Mouse (Mus musculus) embryonic facial prominence, embryonic 11.5 days (tissue): ENCODE data around the gene Ociad1. TPM values are rescaled to one million over a fixed set of nuclear protein-coding genes. Genes with fewer than 3 reads are reported as not detected.
A peak's percentile ranks its signal among the peaks of the same experiment; 100 is the strongest.

Experiments used
- ATAC-seq: fragments of 200-750 bp; cut with Nextera tagmentation; replicated peaks from 2 replicates; pipeline ENCODE4 v1.8.0; 2017; ENCODE audit warnings: low read depth; ENCODE audit not compliant: insufficient number of reproducible peaks, low FRiP score, low TSS enrichment
- DNase-seq: peaks from one replicate; pipeline ENCODE4 v3.0.0-alpha.2; 2015; ENCODE audit warnings: low spot score
- H3K27ac ChIP-seq: fragments of 300-500 bp; sonication (generic); replicated peaks from 2 replicates; pipeline ENCODE4 v1.5.1; 2014; ENCODE audit warnings: mild to moderate bottlenecking, low read depth, low read length, control low read depth
- H3K27me3 ChIP-seq: fragments of 300-500 bp; sonication (generic); 2 replicates; pipeline ENCODE4 v1.6.1; 2014; ENCODE audit warnings: mild to moderate bottlenecking, low read length, moderate library complexity, mixed read lengths; ENCODE audit not compliant: control insufficient read depth, insufficient read depth
- H3K36me3 ChIP-seq: fragments of 300-500 bp; sonication (generic); replicated peaks from 2 replicates; pipeline ENCODE4 v1.6.1; 2014; ENCODE audit warnings: low read depth, mild to moderate bottlenecking, low read length, moderate library complexity, mixed read lengths; ENCODE audit not compliant: control insufficient read depth, insufficient read depth
- H3K4me1 ChIP-seq: fragments of 300-500 bp; sonication (generic); 2 replicates; pipeline ENCODE4 v1.6.1; 2014; ENCODE audit warnings: low read length, mixed read lengths; ENCODE audit not compliant: control insufficient read depth, insufficient read depth
- H3K4me2 ChIP-seq: fragments of 300-500 bp; sonication (generic); 2 replicates; pipeline ENCODE4 v1.6.1; 2014; ENCODE audit warnings: low read depth, mild to moderate bottlenecking, control low read depth, low read length, moderate library complexity
- H3K4me3 ChIP-seq: fragments of 300-500 bp; sonication (generic); 2 replicates; pipeline ENCODE4 v1.5.1; 2014; ENCODE audit warnings: low read depth, low read length, control low read depth
- H3K9ac ChIP-seq: fragments of 300-500 bp; sonication (generic); replicated peaks from 2 replicates; pipeline ENCODE4 v1.6.1; 2014; ENCODE audit warnings: mild to moderate bottlenecking, control low read depth, low read length
- H3K9me3 ChIP-seq: fragments of 300-500 bp; sonication (generic); replicated peaks from 2 replicates; pipeline ENCODE4 v1.6.1; 2016; ENCODE audit warnings: mild to moderate bottlenecking, low read length, inconsistent platforms, mixed read lengths; ENCODE audit not compliant: control insufficient read depth
- WGBS: fragments of 180-500 bp; shearing (Covaris S2); extraction: QIAGEN DNeasy Blood & Tissue Kit; methylation state at CpG from one replicate; pipeline ENCODE4 v1.1.7; 2014; 5-methylcytosine and 5-hydroxymethylcytosine counted together
- polyA plus RNA-seq: library from polyadenylated mRNA; unstranded; fragments of >200 nt; fragmentation: Nextera tagmentation; extraction: Ambion mirVana; gene quantifications from 2 replicates; pipeline ENCODE4 v1.2.1, GENCODE M21; 2014

The Ociad1 gene
- polyA plus RNA-seq, 1 experiment from 2014 or later = 158 TPM

DNA sequence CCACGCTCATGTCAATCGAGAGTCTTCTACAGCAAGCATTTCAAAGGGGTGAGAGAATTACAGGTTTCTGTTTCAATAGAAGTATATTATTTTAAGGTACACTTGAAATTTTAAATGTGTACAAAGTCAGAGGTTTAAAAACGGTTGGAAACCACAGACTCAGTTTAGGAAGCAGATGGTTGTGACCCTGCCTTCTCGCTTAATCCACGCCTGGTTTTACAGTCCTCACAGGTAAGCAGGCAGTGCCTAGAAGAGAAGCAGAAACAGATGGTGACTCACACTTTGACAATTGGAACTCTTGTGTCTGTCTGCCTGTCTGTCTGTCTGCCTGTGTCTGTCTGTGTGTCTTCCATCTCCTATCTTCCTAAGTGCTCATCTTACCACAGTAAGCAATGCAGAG lies 31.0 kb downstream of the Ociad1 start:
- Histone ChIP-seq H3K4me3 (no peak overlapping the region), H3K36me3 (no peaks in the 10 kb centered on the region), H3K4me2 (no peak overlapping the region), H3K9me3 (no peaks in the 10 kb centered on the region), H3K27ac (no peak overlapping the region), H3K27me3 (no peaks in the 10 kb centered on the region), H3K4me1 (no peaks in the 10 kb centered on the region), H3K9ac (no peak overlapping the region)
- DNase-seq (no peak), ATAC-seq (no peak)
- 79% methylated on average over 5 of the region's 5 CpGs for WGBS

DNA sequence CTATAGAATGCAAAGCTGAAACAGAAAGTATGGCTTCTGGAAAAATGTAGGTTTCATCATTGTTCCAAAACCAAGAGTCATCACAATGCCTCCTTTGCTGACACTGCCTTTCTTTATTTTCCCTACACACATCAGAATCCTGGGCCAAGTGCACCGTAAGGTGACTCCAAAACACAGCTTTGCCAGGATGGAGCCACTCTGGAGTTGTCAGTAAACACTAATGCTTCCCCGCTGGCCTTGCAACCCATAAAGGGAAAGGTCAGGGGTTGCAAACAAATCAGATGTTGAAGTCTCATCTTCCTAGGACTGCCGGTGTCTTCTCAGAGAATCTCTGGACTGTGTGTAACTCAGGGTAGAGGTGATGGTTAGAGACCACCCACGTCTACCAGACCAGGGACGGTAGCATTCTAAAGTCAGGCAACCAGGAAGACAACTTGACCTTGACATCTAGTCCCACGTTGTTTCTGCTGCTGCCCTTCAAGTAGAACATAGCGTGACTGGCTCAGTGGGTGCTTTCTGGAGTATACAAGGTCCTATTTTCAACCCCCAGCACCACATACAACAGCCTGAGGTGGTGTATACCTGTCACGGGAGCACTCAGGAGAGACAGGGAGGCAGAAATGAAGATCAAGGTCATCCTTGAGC lies 32.1 kb downstream of the Ociad1 start:
- no peaks in the 10 kb centered on the region for H3K4me1 ChIP-seq
- no peak overlapping the region for H3K4me2 ChIP-seq
- H3K27me3 ChIP-seq = no peaks in the 10 kb centered on the region
- H3K4me3 ChIP-seq = no peak overlapping the region
- ATAC-seq (no peak), DNase-seq (no peak)
- 83% methylated on average over 8 of the region's 8 CpGs for WGBS
- H3K9ac ChIP-seq = no peak overlapping the region
- H3K27ac ChIP-seq = no peak overlapping the region
- no peaks in the 10 kb centered on the region for H3K36me3 ChIP-seq
- H3K9me3 ChIP-seq = no peaks in the 10 kb centered on the region

DNA sequence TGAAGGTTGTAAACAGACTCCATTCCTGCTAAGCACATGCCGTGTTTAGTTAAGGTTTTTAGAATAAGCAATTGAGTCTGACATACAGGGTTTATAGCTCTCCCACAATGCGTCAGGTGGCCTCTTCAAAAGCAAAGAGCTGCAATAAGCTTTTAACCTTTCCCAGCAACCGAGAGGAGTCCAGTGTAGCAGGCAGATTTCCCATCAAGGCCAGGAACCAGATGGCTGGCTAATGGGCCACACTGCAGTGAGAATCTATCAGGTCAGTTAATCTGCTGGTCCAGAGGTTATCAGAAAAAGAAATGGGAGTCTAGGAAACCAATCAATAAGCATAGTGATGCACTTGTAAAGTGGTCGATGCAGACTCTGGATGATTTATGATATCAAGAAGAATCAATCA lies 38.4 kb downstream of the Ociad1 start:
- Histone ChIP-seq H3K4me2 (no peak overlapping the region), H3K4me3 (no peak overlapping the region), H3K27ac (no peak overlapping the region), H3K9me3 (no peaks in the 10 kb centered on the region), H3K27me3 (no peaks in the 10 kb centered on the region), H3K9ac (no peak overlapping the region), H3K36me3 (no peaks in the 10 kb centered on the region), H3K4me1 (no peaks in the 10 kb centered on the region)
- WGBS = 67% methylated on average over 4 of the region's 4 CpGs
- peak; percentile 14 for DNase-seq
- ATAC-seq = no peak

DNA sequence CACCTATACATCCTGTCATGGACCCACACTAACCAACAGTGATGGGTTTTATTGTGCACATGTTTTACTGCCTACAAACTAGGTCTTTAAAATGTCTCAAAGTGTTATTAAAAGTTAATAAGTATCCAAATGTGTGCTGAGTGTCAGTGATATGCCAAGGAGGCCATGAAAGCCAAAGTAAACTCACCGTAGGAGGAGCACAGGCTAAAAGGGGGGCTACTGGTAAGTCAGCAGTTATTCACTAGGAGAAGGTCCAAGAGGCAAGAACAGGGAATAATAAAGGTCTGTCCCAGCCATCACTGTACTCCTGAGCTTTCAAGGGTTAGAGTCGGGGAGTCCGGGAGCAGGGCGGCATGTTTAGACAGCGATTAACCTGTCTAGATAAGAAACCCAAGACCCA lies 43.9 kb downstream of the Ociad1 start:
- H3K9ac ChIP-seq = no peak overlapping the region
- H3K4me2 ChIP-seq = no peak overlapping the region
- no peaks in the 10 kb centered on the region for H3K27me3 ChIP-seq
- no peaks in the 10 kb centered on the region for H3K36me3 ChIP-seq
- ATAC-seq (no peak), DNase-seq (no peak)
- H3K4me1 ChIP-seq = no peaks in the 10 kb centered on the region
- no peaks in the 10 kb centered on the region for H3K9me3 ChIP-seq
- H3K4me3 ChIP-seq = no peak overlapping the region
- WGBS = 66% methylated on average over 5 of the region's 5 CpGs
- H3K27ac ChIP-seq = no peak overlapping the region

DNA sequence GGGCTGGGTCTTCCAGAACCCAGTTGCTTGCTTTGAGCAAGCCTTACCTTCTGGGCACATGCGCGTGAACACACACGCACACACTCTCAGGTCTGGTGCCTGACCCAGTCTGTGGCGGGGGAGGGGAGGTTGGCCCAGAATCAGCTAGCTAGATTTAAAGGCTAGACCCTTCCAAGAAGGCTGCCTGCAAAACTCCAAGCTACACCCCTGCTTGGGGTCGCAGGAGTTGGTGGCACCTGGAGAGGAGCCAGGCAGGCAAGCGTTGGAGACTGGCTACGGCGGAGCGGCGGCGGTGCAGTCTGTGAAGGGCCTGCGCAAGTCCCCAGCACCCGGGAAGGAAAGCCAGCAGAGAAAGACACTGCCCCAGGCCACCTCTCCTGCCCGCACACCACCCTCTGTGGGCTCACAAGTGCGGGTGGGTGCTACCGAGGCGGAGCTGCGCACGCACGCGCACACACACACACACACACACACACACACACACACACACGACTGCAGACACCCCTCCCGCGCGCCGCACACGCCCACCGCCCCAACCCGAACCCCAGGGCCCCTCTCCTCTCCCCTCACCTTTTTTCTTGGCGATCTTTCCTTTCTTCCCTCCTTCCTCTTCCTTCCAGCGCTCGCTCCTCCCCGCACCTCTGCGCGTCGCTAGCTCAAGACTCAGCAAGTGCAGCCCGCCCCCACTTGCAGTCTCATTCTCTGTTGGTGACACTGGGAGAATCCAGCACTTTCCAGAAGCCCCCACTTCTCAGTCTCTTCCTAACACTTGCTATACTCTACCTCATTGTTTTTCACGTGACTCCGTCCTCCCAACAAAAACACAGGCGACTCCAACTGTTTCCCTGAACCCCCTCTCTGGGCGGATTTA lies 45.6 kb downstream of the Ociad1 start:
- Histone ChIP-seq H3K4me3 (peak overlapping the region; percentile 48), H3K4me2 (peak overlapping the region; percentile 67), H3K36me3 (no peaks in the 10 kb centered on the region), H3K4me1 (no peaks in the 10 kb centered on the region), H3K9ac (peak overlapping the region; percentile 65), H3K9me3 (no peaks in the 10 kb centered on the region), H3K27me3 (no peaks in the 10 kb centered on the region), H3K27ac (no peak overlapping the region)
- ATAC-seq = peak; percentile 61
- 4% methylated on average over 37 of the region's 41 CpGs for WGBS
- DNase-seq = peak; percentile 58

DNA sequence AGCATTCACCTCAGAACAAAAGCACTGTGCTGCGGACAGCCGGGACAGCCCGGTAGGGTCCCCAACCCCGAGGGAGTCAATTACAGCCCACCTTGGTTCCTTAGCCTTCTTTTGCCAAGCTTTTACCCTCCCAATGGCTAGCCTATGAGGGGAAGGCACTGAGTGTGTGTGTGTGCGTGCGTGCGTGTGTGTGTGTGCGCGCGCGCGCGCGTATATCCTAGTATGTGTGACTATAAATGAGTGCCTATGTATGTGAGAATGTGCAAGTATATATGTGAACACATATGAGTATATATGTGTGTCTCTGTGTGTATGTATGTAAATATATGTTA lies 46.2 kb downstream of the Ociad1 start:
- Histone ChIP-seq H3K4me2 (peak overlapping the region; percentile 67), H3K27me3 (no peaks in the 10 kb centered on the region), H3K4me3 (peak overlapping the region; percentile 48), H3K9me3 (no peaks in the 10 kb centered on the region), H3K36me3 (no peaks in the 10 kb centered on the region), H3K4me1 (no peaks in the 10 kb centered on the region), H3K27ac (no peak overlapping the region), H3K9ac (peak overlapping the region; percentile 65)
- WGBS = 50% methylated on average over 14 of the region's 14 CpGs
- ATAC-seq (peak; percentile 53; the same call in 1 of the 2 replicates), DNase-seq (no peak)

DNA sequence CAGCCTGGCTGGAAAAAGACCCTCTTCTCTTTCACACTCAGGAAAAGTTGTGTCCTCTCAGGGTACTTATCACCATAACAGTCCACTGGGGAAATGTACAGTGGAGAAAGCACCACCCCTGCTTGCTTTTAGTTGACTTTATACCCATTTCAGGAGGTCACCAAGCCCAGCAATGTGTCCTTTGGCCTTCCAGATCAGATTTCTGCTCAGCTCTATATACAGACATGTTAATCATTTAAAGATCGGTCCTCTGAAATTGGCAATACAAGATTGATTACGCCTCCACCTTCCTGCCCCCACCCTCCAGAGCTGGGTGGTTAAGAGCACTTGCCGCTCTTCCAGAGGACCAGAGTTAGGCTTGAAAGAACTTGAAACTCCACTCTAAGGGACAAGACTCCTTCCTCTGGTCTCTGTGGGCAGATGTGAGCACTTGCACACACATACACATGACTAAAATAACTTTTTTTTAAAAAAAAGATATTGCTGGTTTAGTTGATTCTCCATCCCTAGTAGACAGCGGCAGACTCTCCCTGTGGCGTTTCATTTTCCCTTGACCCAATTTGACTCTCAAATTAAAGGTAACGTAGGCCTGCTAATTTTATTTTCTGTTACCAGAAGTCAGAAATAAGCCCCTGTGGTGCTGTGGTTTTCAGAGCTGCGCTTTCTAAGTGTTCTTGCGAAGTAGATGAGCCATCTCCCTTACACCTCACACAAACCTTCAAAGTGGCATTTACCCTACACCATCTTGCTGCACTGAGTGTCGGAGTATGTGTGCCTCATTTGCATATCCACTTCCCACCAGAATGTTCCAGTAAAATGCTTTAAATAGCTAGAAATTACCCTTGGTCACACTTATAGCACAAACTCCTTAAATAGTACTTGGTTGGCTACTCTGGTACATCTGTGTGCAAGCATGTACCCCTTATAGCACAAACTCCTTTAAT lies 47.5 kb downstream of the Ociad1 start:
- H3K4me2 ChIP-seq = no peak overlapping the region
- no peaks in the 10 kb centered on the region for H3K27me3 ChIP-seq
- ATAC-seq (no peak), DNase-seq (no peak)
- no peaks in the 10 kb centered on the region for H3K9me3 ChIP-seq
- H3K9ac ChIP-seq = no peak overlapping the region
- no peaks in the 10 kb centered on the region for H3K36me3 ChIP-seq
- no peak overlapping the region for H3K4me3 ChIP-seq
- WGBS = 84% methylated on average over 9 of the region's 9 CpGs
- H3K27ac ChIP-seq = no peak overlapping the region
- H3K4me1 ChIP-seq = no peaks in the 10 kb centered on the region
